Mouse (Mus musculus) monocyte, adult 5-6 weeks (primary cell): ENCODE results near the gene Gabpb2. TPM values are rescaled to one million over a fixed set of nuclear protein-coding genes. Genes with fewer than 3 reads are reported as not detected.
A peak's percentile ranks its signal among the peaks of the same experiment; 100 is the strongest.

ENCODE experiments used
- ATAC-seq: fragments of 153-309, 156-312 bp; replicated peaks from 2 replicates; pipeline ENCODE4 v1.8.0; 2017; ENCODE audit warnings: mild to moderate bottlenecking; ENCODE audit not compliant: low TSS enrichment, insufficient number of reproducible peaks, severe bottlenecking, poor library complexity, low FRiP score
- total RNA-seq: library from RNA; stranded (forward); fragments of 200-1000, 200-491, 200-594 nt; gene quantifications from 3 replicates; pipeline ENCODE4 v1.2.3, GENCODE M21; 2017

Gabpb2 gene
- total RNA-seq, 1 experiment from 2014 or later = 87.0 TPM

GRCm38 (mm10) chr3:95208286-95208685, 9.4 kb downstream of the Gabpb2 start:
- ATAC-seq = no peak

- ATAC-seq = no peak
Observed at GRCm38 (mm10) chr3:95203880-95204279, 13.8 kb downstream of the Gabpb2 start.

- ATAC-seq = no peak
Observed at GRCm38 (mm10) chr3:95200562-95200961, 17.2 kb downstream of the Gabpb2 start.

- ATAC-seq = no peak
Observed at GRCm38 (mm10) chr3:95200132-95200531, 17.6 kb downstream of the Gabpb2 start.

- no peak for ATAC-seq
Observed at GRCm38 (mm10) chr3:95199101-95199500, 18.6 kb downstream of the Gabpb2 start.

GRCm38 (mm10) chr3:95195772-95196171, 21.9 kb downstream of the Gabpb2 start:
- no peak for ATAC-seq

- ATAC-seq = no peak
Observed at GRCm38 (mm10) chr3:95194721-95195135, 23.0 kb downstream of the Gabpb2 start.

- ATAC-seq = no peak
Observed at GRCm38 (mm10) chr3:95186888-95187287, 30.8 kb downstream of the Gabpb2 start.

- ATAC-seq = no peak
Observed at GRCm38 (mm10) chr3:95186100-95186499, 31.6 kb downstream of the Gabpb2 start.

GRCm38 (mm10) chr3:95184796-95185577, 32.7 kb downstream of the Gabpb2 start:
- no peak for ATAC-seq

GRCm38 (mm10) chr3:95181841-95182240, 35.9 kb downstream of the Gabpb2 start:
- no peak for ATAC-seq

GRCm38 (mm10) chr3:95179890-95180289, 37.8 kb downstream of the Gabpb2 start:
- ATAC-seq = no peak

- no peak for ATAC-seq
Observed at GRCm38 (mm10) chr3:95178948-95179347, 38.8 kb downstream of the Gabpb2 start.

- ATAC-seq = no peak
Observed at GRCm38 (mm10) chr3:95177583-95177982, 40.1 kb downstream of the Gabpb2 start.

GRCm38 (mm10) chr3:95176500-95176899, 41.2 kb downstream of the Gabpb2 start:
- no peak for ATAC-seq

GRCm38 (mm10) chr3:95174011-95174592, 43.6 kb downstream of the Gabpb2 start:
- peak; percentile 88 for ATAC-seq

GRCm38 (mm10) chr3:95173256-95173949, 44.3 kb downstream of the Gabpb2 start:
- ATAC-seq = no peak

- ATAC-seq = no peak
Observed at GRCm38 (mm10) chr3:95172526-95173255, 45.0 kb downstream of the Gabpb2 start.

- ATAC-seq = no peak
Observed at GRCm38 (mm10) chr3:95171105-95171504, 46.6 kb downstream of the Gabpb2 start.
